Mouse (Mus musculus): ENCODE results near the gene Arhgef15. TPM values are rescaled to one million over a fixed set of nuclear protein-coding genes. Genes with fewer than 3 reads are reported as not detected.
"Not testable (repeated sequence)": the region's sequence is repeated elsewhere in the genome, so short reads cannot be mapped to it uniquely, and the experiment has no call there.

Gene Arhgef15
- polyA plus RNA-seq, 1 experiment from 2014 or later = 19.6 TPM

GRCm38 (mm10) chr11:68979320-68979733, 22.0 kb upstream of the Arhgef15 start:
- H3K4me1 ChIP-seq = no peaks in the 10 kb centered on the region
- H3K4me3 ChIP-seq (replicated peaks) = no peak overlapping the region
- no peak overlapping the region for H3K9ac ChIP-seq
- H3K27ac ChIP-seq = no peak overlapping the region
- H3K27me3 ChIP-seq = no peaks in the 10 kb centered on the region
- no peaks in the 10 kb centered on the region for H3K9me3 ChIP-seq (replicated peaks)
- WGBS = 58% methylated on average over 5 of the region's 5 CpGs
- H3K4me2 ChIP-seq = no peak overlapping the region
- no peaks in the 10 kb centered on the region for H3K36me3 ChIP-seq
- ATAC-seq (replicated peaks; ENCODE audit: low FRiP score) = no peak

- no peak overlapping the region for H3K9ac ChIP-seq
- no peak overlapping the region for H3K4me2 ChIP-seq
- H3K4me1 ChIP-seq = peaks cover 21% of the 10 kb centered on the region
- no peak overlapping the region for H3K4me3 ChIP-seq (replicated peaks)
- H3K27ac ChIP-seq = no peak overlapping the region
- H3K27me3 ChIP-seq = no peaks in the 10 kb centered on the region
- 91% methylated on average over 1 of the region's 1 CpGs for WGBS
- H3K36me3 ChIP-seq = no peaks in the 10 kb centered on the region
- no peak for ATAC-seq (replicated peaks; ENCODE audit: low FRiP score)
- no peaks in the 10 kb centered on the region for H3K9me3 ChIP-seq (replicated peaks)
Observed at GRCm38 (mm10) chr11:68975601-68976000, 18.3 kb upstream of the Arhgef15 start.

GRCm38 (mm10) chr11:68975085-68975484, 17.8 kb upstream of the Arhgef15 start, which contains the start of gene Rangrf:
Gene Rangrf, minus strand, starts transcription at chr11:68975185.
- no peak within 1 kb of the TSS for H3K27ac ChIP-seq
- no peaks in the 10 kb centered on the region for H3K27me3 ChIP-seq
- WGBS = 84% methylated on average over 7 of the region's 7 CpGs
- peak within 1 kb of the TSS; percentile 53 for H3K4me3 ChIP-seq (replicated peaks)
- ATAC-seq (replicated peaks; ENCODE audit: low FRiP score) = no peak
- H3K36me3 ChIP-seq = no peaks in the 10 kb centered on the region
- H3K4me2 ChIP-seq = peak within 1 kb of the TSS; percentile 78
- H3K9me3 ChIP-seq (replicated peaks) = no peaks in the 10 kb centered on the region
- H3K9ac ChIP-seq = peak within 1 kb of the TSS; percentile 24; the same call in 1 of the 2 replicates
- H3K4me1 ChIP-seq = peaks cover 25% of the 10 kb centered on the region

- no peaks in the 10 kb centered on the region for H3K27me3 ChIP-seq
- H3K4me3 ChIP-seq (replicated peaks) = peak overlapping the region; percentile 53
- 32% methylated on average over 6 of the region's 6 CpGs for WGBS
- no peaks in the 10 kb centered on the region for H3K9me3 ChIP-seq (replicated peaks)
- H3K4me1 ChIP-seq = peaks cover 25% of the 10 kb centered on the region
- peak overlapping the region; percentile 24; the same call in 1 of the 2 replicates for H3K9ac ChIP-seq
- peak overlapping the region; percentile 78 for H3K4me2 ChIP-seq
- H3K36me3 ChIP-seq = no peaks in the 10 kb centered on the region
- no peak overlapping the region for H3K27ac ChIP-seq
- ATAC-seq (replicated peaks; ENCODE audit: low FRiP score) = no peak
Observed at GRCm38 (mm10) chr11:68974059-68974450, 16.8 kb upstream of the Arhgef15 start.

GRCm38 (mm10) chr11:68973250-68974058, 16.2 kb upstream of the Arhgef15 start:
- H3K4me2 ChIP-seq = peak overlapping the region; percentile 78

GRCm38 (mm10) chr11:68970232-68970631, 13.0 kb upstream of the Arhgef15 start:
- H3K36me3 ChIP-seq = no peaks in the 10 kb centered on the region
- peaks cover 45% of the 10 kb centered on the region for H3K4me1 ChIP-seq
- H3K27me3 ChIP-seq = 0 out of 2 replicates have a peak, but pooled peaks cover 2% of the 10 kb centered on the region
- H3K9me3 ChIP-seq (replicated peaks) = no peaks in the 10 kb centered on the region
- no peak overlapping the region for H3K27ac ChIP-seq
- ATAC-seq (replicated peaks; ENCODE audit: low FRiP score) = no peak
- no peak overlapping the region for H3K4me3 ChIP-seq (replicated peaks)
- H3K9ac ChIP-seq = no peak overlapping the region
- WGBS = 73% methylated on average over 4 of the region's 4 CpGs
- no peak overlapping the region for H3K4me2 ChIP-seq

More at GRCm38 (mm10) chr11:68973250-68974058, 16.2 kb upstream of the Arhgef15 start:
- H3K9me3 ChIP-seq (replicated peaks); H3K36me3 ChIP-seq; H3K27me3 ChIP-seq: not testable (repeated sequence)
- ATAC-seq (replicated peaks; ENCODE audit: low FRiP score) = peak; percentile 93
- H3K4me1 ChIP-seq = peaks cover 31% of the 10 kb centered on the region
- under 1% methylated on average over 38 of the region's 38 CpGs for WGBS
- H3K27ac ChIP-seq = peak overlapping the region; percentile 41; the same call in 1 of the 2 replicates
- peak overlapping the region; percentile 39 for H3K9ac ChIP-seq
- peak overlapping the region; percentile 53 for H3K4me3 ChIP-seq (replicated peaks)

- Histone ChIP-seq H3K9me3 (replicated peaks) (no peaks in the 10 kb centered on the region), H3K4me2 (peak overlapping the region; percentile 91), H3K27me3 (0 out of 2 replicates have a peak, but pooled peaks cover 2% of the 10 kb centered on the region), H3K4me3 (replicated peaks) (0 out of 2 replicates have a peak overlapping the region, but pooled peaks have one; percentile 64), H3K9ac (no peak overlapping the region), H3K4me1 (peaks cover 39% of the 10 kb centered on the region), H3K36me3 (no peaks in the 10 kb centered on the region), H3K27ac (no peak overlapping the region)
- WGBS = 81% methylated on average over 11 of the region's 11 CpGs
- ATAC-seq (replicated peaks; ENCODE audit: low FRiP score) = no peak
Observed at GRCm38 (mm10) chr11:68968752-68969151, 11.5 kb upstream of the Arhgef15 start.

- Histone ChIP-seq H3K4me1 (peaks cover 34% of the 10 kb centered on the region), H3K27ac (peak within 1 kb of the TSS; percentile 7), H3K4me3 (replicated peaks) (peak within 1 kb of the TSS; percentile 64), H3K4me2 (peak within 1 kb of the TSS; percentile 91), H3K9ac (peak within 1 kb of the TSS; percentile 44), H3K36me3 (no peaks in the 10 kb centered on the region), H3K9me3 (replicated peaks) (no peaks in the 10 kb centered on the region), H3K27me3 (0 out of 2 replicates have a peak, but pooled peaks cover 2% of the 10 kb centered on the region)
- WGBS = under 1% methylated on average over 50 of the region's 50 CpGs
- ATAC-seq (replicated peaks; ENCODE audit: low FRiP score) = peak; percentile 98
Observed at GRCm38 (mm10) chr11:68967337-68968282, 10.3 kb upstream of the Arhgef15 start, which contains the start of gene Slc25a35. Gene Slc25a35, plus strand, starts transcription at chr11:68968131.

- H3K9me3 ChIP-seq (replicated peaks) = no peaks in the 10 kb centered on the region
- 0 out of 2 replicates have a peak, but pooled peaks cover 2% of the 10 kb centered on the region for H3K27me3 ChIP-seq
- no peak overlapping the region for H3K27ac ChIP-seq
- H3K4me3 ChIP-seq (replicated peaks) = no peak overlapping the region
- no peak overlapping the region for H3K9ac ChIP-seq
- 26% methylated on average over 1 of the region's 1 CpGs for WGBS
- H3K4me1 ChIP-seq = peaks cover 33% of the 10 kb centered on the region
- peak overlapping the region; percentile 91; the same call in 1 of the 2 replicates for H3K4me2 ChIP-seq
- no peak for ATAC-seq (replicated peaks; ENCODE audit: low FRiP score)
- H3K36me3 ChIP-seq = no peaks in the 10 kb centered on the region
Observed at GRCm38 (mm10) chr11:68966554-68966953, 9.3 kb upstream of the Arhgef15 start.

GRCm38 (mm10) chr11:68965845-68966244, 8.6 kb upstream of the Arhgef15 start:
- no peaks in the 10 kb centered on the region for H3K36me3 ChIP-seq
- no peak overlapping the region for H3K4me3 ChIP-seq (replicated peaks)
- no peaks in the 10 kb centered on the region for H3K9me3 ChIP-seq (replicated peaks)
- H3K4me1 ChIP-seq = peaks cover 33% of the 10 kb centered on the region
- no peak overlapping the region for H3K4me2 ChIP-seq
- H3K27ac ChIP-seq = no peak overlapping the region
- no peak overlapping the region for H3K9ac ChIP-seq
- ATAC-seq (replicated peaks; ENCODE audit: low FRiP score) = no peak
- WGBS = 36% methylated on average over 3 of the region's 3 CpGs
- 0 out of 2 replicates have a peak, but pooled peaks cover 2% of the 10 kb centered on the region for H3K27me3 ChIP-seq

- no peak overlapping the region for H3K27ac ChIP-seq
- no peak overlapping the region for H3K4me3 ChIP-seq (replicated peaks)
- H3K9ac ChIP-seq = no peak overlapping the region
- ATAC-seq (replicated peaks; ENCODE audit: low FRiP score) = no peak
- H3K4me2 ChIP-seq = no peak overlapping the region
- peaks cover 26% of the 10 kb centered on the region for H3K4me1 ChIP-seq
- no peaks in the 10 kb centered on the region for H3K9me3 ChIP-seq (replicated peaks)
- H3K36me3 ChIP-seq = no peaks in the 10 kb centered on the region
- 0 out of 2 replicates have a peak, but pooled peaks cover 2% of the 10 kb centered on the region for H3K27me3 ChIP-seq
Observed at GRCm38 (mm10) chr11:68965050-68965449, 7.8 kb upstream of the Arhgef15 start.

All from kidney, embryonic 15.5 days (tissue).